Mouse (Mus musculus) cerebellum, adult 2 months (tissue): ENCODE data around the gene Kctd15. TPM values are rescaled to one million over a fixed set of nuclear protein-coding genes. Genes with fewer than 3 reads are reported as not detected.

Experiments
- DNase-seq, 2 experiments: peaks; one replicate each; pipeline ENCODE4 v3.0.0; 2021
- H3K27ac ChIP-seq: fragments of 200-500 bp; 2 replicates; pipeline ENCODE4 v1.5.1; 2012; ENCODE audit warnings: low read length, control low read depth, inconsistent platforms; ENCODE audit not compliant: insufficient read depth
- H3K27me3 ChIP-seq: fragments of 200-500 bp; 2 replicates; pipeline ENCODE4 v1.6.1; 2012; ENCODE audit warnings: inconsistent platforms, mild to moderate bottlenecking, low read length, moderate library complexity; ENCODE audit not compliant: control insufficient read depth, insufficient read depth
- H3K4me1 ChIP-seq: fragments of 200-500 bp; 2 replicates; pipeline ENCODE4 v1.6.1; 2011; ENCODE audit warnings: low read length; ENCODE audit not compliant: control insufficient read depth, insufficient read depth
- H3K4me3 ChIP-seq: fragments of 200-500 bp; replicated peaks from 2 replicates; pipeline ENCODE3; 2011; ENCODE audit warnings: mild to moderate bottlenecking, low read depth, low read length, control low read depth; ENCODE audit not compliant: insufficient read depth
- CTCF ChIP-seq: fragments of 200-500 bp; IDR thresholded peaks from 2 replicates; pipeline ENCODE4 v1.5.1; 2011; ENCODE audit warnings: low read depth, mild to moderate bottlenecking, control low read depth, low read length, moderate library complexity, borderline replicate concordance; ENCODE audit not compliant: insufficient read depth
- POLR2A ChIP-seq: fragments of 200-500 bp; IDR thresholded peaks from 2 replicates; pipeline ENCODE4 v1.6.1; 2011; ENCODE audit warnings: low read length, control low read depth, borderline replicate concordance; ENCODE audit not compliant: insufficient read depth
- WGBS: fragments of 180-500 bp; shearing (Covaris S2); methylation state at CpG from one replicate; pipeline ENCODE4 v1.1.7; 2018; 5-methylcytosine and 5-hydroxymethylcytosine counted together
- polyA plus RNA-seq: library from polyadenylated mRNA; depleted of rRNA; stranded (reverse); fragments of >200 nt; gene quantifications from 2 replicates; pipeline ENCODE4 v1.2.3, GENCODE M21; 2012; rRNA removed

Gene Kctd15
- polyA plus RNA-seq, 1 experiment = 16.5 TPM

- peak; percentile 18 to 20 for DNase-seq
- Histone ChIP-seq H3K4me1 (no peaks in the 10 kb centered on the region), H3K4me3 (peak overlapping the region; percentile 37), H3K27ac (no peak overlapping the region), H3K27me3 (no peaks in the 10 kb centered on the region)
- TF ChIP-seq POLR2A (no peak), CTCF (no peak)
- WGBS = 22% methylated on average over 18 of the region's 18 CpGs
These were observed 61.8 kb downstream of the Kctd15 start for GRCm38 (mm10) chr7:34594501-34595306.

GRCm38 (mm10) chr7:34590711-34591110 lies 65.8 kb downstream of the Kctd15 start:
- WGBS = 94% methylated on average over 11 of the region's 11 CpGs
- Histone ChIP-seq H3K27ac (no peak overlapping the region), H3K4me1 (no peaks in the 10 kb centered on the region), H3K4me3 (no peak overlapping the region), H3K27me3 (no peaks in the 10 kb centered on the region)
- TF ChIP-seq POLR2A (no peak), CTCF (no peak)
- DNase-seq = no peak

Other genes starting within 250 kb of the Kctd15 start
- 29.5 and 30.1 TPM in 2 replicates for gene Chst8, start 156.0 kb upstream of the Kctd15 start, polyA plus RNA-seq